Mouse (Mus musculus): ENCODE measurements around the gene Tmem56.

The Tmem56 gene

GRCm38 (mm10) chr3:121277009-121277408 is 5.9 kb downstream of the Tmem56 start:
- no peak for DNase-seq

- no peak for DNase-seq
These were observed 8.9 kb downstream of the Tmem56 start for GRCm38 (mm10) chr3:121274010-121274409.

- no peak for DNase-seq
These were observed 10.3 kb downstream of the Tmem56 start for GRCm38 (mm10) chr3:121272577-121272976.

GRCm38 (mm10) chr3:121267283-121267682 is 15.6 kb downstream of the Tmem56 start:
- no peak for DNase-seq

- DNase-seq = no peak
These were observed 18.7 kb downstream of the Tmem56 start for GRCm38 (mm10) chr3:121264242-121264641.

- DNase-seq = peak in 1 of 2 experiments; percentile 79
These were observed 19.7 kb downstream of the Tmem56 start for GRCm38 (mm10) chr3:121263205-121263548.

GRCm38 (mm10) chr3:121262521-121263204 is 20.2 kb downstream of the Tmem56 start:
- DNase-seq = peak; percentile 74 to 81

- no peak for DNase-seq
These were observed 20.9 kb downstream of the Tmem56 start for GRCm38 (mm10) chr3:121261939-121262520.

- no peak for DNase-seq
These were observed 21.6 kb downstream of the Tmem56 start for GRCm38 (mm10) chr3:121261251-121261650.

- DNase-seq = no peak
These were observed 22.1 kb downstream of the Tmem56 start for GRCm38 (mm10) chr3:121260831-121261230.

- no peak for DNase-seq
These were observed 22.9 kb downstream of the Tmem56 start for GRCm38 (mm10) chr3:121260041-121260440.

- DNase-seq = peak in 1 of 2 experiments; percentile 52
These were observed 24.1 kb downstream of the Tmem56 start for GRCm38 (mm10) chr3:121258521-121259478.

GRCm38 (mm10) chr3:121257418-121257817 is 25.5 kb downstream of the Tmem56 start:
- no peak for DNase-seq

GRCm38 (mm10) chr3:121256131-121256530 is 26.8 kb downstream of the Tmem56 start:
- no peak for DNase-seq

GRCm38 (mm10) chr3:121255501-121255900 is 27.4 kb downstream of the Tmem56 start:
- DNase-seq = no peak

GRCm38 (mm10) chr3:121250576-121251433 is 32.1 kb downstream of the Tmem56 start:
- DNase-seq = peak; percentile 84 to 85

- DNase-seq = no peak
These were observed 32.9 kb downstream of the Tmem56 start for GRCm38 (mm10) chr3:121250048-121250447.

GRCm38 (mm10) chr3:121242941-121243340 is 40.0 kb downstream of the Tmem56 start:
- DNase-seq = no peak

- no peak for DNase-seq
These were observed 40.6 kb downstream of the Tmem56 start for GRCm38 (mm10) chr3:121242111-121242936.

GRCm38 (mm10) chr3:121240362-121241040 is 42.4 kb downstream of the Tmem56 start:
- DNase-seq = no peak

GRCm38 (mm10) chr3:121239096-121239495 is 43.8 kb downstream of the Tmem56 start:
- DNase-seq = peak in 1 of 2 experiments; percentile 51

Measured in cerebellum, postnatal 36 days (tissue).